Comparison of ENCODE assay signal across 9 mouse cellular contexts in the genomic region with DNA sequence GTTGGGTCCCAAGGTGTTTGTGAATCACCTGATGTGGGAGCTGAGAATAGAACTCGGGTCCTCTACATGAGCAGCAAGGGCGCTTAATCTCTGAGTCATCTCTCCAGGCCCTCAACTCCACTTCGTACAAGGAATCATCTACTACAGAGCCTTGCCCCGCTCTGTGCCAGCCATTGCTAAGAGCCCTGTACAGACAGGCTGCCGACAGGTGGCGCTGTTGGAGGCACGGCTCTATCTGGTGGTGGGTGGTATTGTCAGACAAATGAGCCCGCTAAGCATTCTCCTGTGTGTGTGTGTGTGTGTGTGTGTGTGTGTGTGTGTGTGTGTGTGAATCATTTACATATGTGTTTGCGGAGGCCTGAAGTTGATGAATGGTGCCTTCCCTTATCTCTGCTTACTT. TPM values are rescaled to one million over a fixed set of nuclear protein-coding genes. Genes with fewer than 3 reads are reported as not detected.
DNase-seq lines count a peak whose midpoint lies in the region; ATAC-seq and TF ChIP-seq lines count a peak whose summit lies in the region.
"Had no signal": no experiment of that assay in that cellular context is flagged by ENCODE, and none has a peak within 500 bp of the region (broad histone marks: within the 10 kb centered on the region; RNA-seq: fewer than 3 reads in every experiment).

No protein-coding gene starts in this region.

- TF ChIP-seq EP300 in heart, postnatal 0 days (IDR thresholded peaks at IDR 0.05; ENCODE audit: low read depth) = no peak

- no peak overlapping the region for H3K4me3 ChIP-seq in heart, postnatal 0 days (ENCODE audit: low read depth, low read length)
- H3K4me3 ChIP-seq in thymus, adult 2 months (ENCODE audit: control insufficient read depth, insufficient read depth, low read length) = no peak overlapping the region
- H3K4me3 ChIP-seq: heart, embryonic 12.5 days had no signal

- no peaks in the 10 kb centered on the region for H3K27me3 ChIP-seq in heart, postnatal 0 days (ENCODE audit: control insufficient read depth, insufficient read depth, low read length)
- no peaks in the 10 kb centered on the region for H3K27me3 ChIP-seq in thymus, adult 2 months (ENCODE audit: control insufficient read depth, insufficient read depth, low read length)
- H3K27me3 ChIP-seq: heart, embryonic 12.5 days had no signal

- H3K4me1 ChIP-seq in heart, postnatal 0 days (ENCODE audit: control insufficient read depth, insufficient read depth) = 0 out of 2 replicates have a peak, but pooled peaks cover 2% of the 10 kb centered on the region
- peaks cover 20% of the 10 kb centered on the region for H3K4me1 ChIP-seq in thymus, adult 2 months (replicated peaks; ENCODE audit: control insufficient read depth, insufficient read depth, low read length)

- H3K9me3 ChIP-seq in heart, postnatal 0 days (replicated peaks; ENCODE audit: control insufficient read depth, low read length) = no peaks in the 10 kb centered on the region
- H3K9me3 ChIP-seq: heart, embryonic 12.5 days had no signal

- WGBS in heart, postnatal 0 days = 76% methylated on average over 9 of the region's 9 CpGs
- WGBS in thymus, adult 2 months = 83% methylated on average over 9 of the region's 9 CpGs

- TF ChIP-seq POLR2A in thymus, adult 2 months (IDR thresholded peaks at IDR 0.05; ENCODE audit: control insufficient read depth, extremely low read depth, insufficient read depth, low read length, poor library complexity) = no peak

- DNase-seq in heart, postnatal 0 days (ENCODE audit: low spot score) = no peak
- DNase-seq in heart, adult 11 months = no peak
- DNase-seq in thymus, adult 2 months = peak; percentile 30
- DNase-seq in thymus, postnatal 25 days = no peak
- peak; percentile 60 for DNase-seq in testis, postnatal 10 days (ENCODE audit: low spot score)
- no peak for DNase-seq in gastrocnemius, postnatal 25 days
- no peak for DNase-seq in left cerebral cortex, adult 8-10 months (ENCODE audit: low spot score in 2 of 2)

- no peak overlapping the region for H3K9ac ChIP-seq in heart, postnatal 0 days (replicated peaks; ENCODE audit: low read depth, low read length)
- H3K9ac ChIP-seq: heart, embryonic 12.5 days had no signal

- ATAC-seq in heart, postnatal 0 days (ENCODE audit: insufficient read depth, low read depth) = no peak
- 0 out of 2 replicates have a peak, but pooled peaks have one; percentile 49 for ATAC-seq in erythroblast, adult 5-6 weeks (replicated peaks; ENCODE audit: low FRiP score, poor library complexity, severe bottlenecking)

- H3K4me2 ChIP-seq in heart, postnatal 0 days (ENCODE audit: low read depth, low read length) = no peak overlapping the region
- H3K4me2 ChIP-seq: heart, embryonic 12.5 days had no signal

- peak; percentile 40 for TF ChIP-seq CTCF in heart, postnatal 0 days (IDR thresholded peaks at IDR 0.05; ENCODE audit: low read depth)
- TF ChIP-seq CTCF in thymus, adult 2 months (IDR thresholded peaks at IDR 0.05; ENCODE audit: borderline replicate concordance, control insufficient read depth, extremely low read depth, insufficient read depth, low read length, poor library complexity) = 0 out of 2 replicates have a peak, but pooled peaks have one; percentile 43

- no peak overlapping the region for H3K27ac ChIP-seq in heart, postnatal 0 days (ENCODE audit: low read depth)
- no peak overlapping the region for H3K27ac ChIP-seq in thymus, adult 2 months (ENCODE audit: control insufficient read depth, insufficient read depth, low read length)

- no peaks in the 10 kb centered on the region for H3K36me3 ChIP-seq in heart, postnatal 0 days (replicated peaks; ENCODE audit: control insufficient read depth, insufficient read depth, low read length)
- H3K36me3 ChIP-seq in thymus, adult 2 months (ENCODE audit: control insufficient read depth, insufficient read depth, low read length) = no peaks in the 10 kb centered on the region
- H3K36me3 ChIP-seq: heart, embryonic 12.5 days had no signal

RNA-seq across cellular contexts. Expression of a gene that starts 30.9 kb away (rescaled TPM):
- 84.8 and 97.1 TPM in 2 replicates for total RNA-seq in heart, postnatal 0 days (2014; rRNA removed; ENCODE audit: low replicate concordance)
- polyA plus RNA-seq in heart, postnatal 0 days (2015; fragmentation: Nextera tagmentation; extraction: Ambion mirVana) = 81.9 and 82.3 TPM in 2 replicates
- polyA plus RNA-seq in thymus, adult 2 months (2012; rRNA removed) = 131 and 136 TPM in 2 replicates
- 9.0 and 28.4 TPM in 2 replicates for total RNA-seq in erythroblast, adult 5-6 weeks (2015; ENCODE audit: low replicate concordance)
- 10.7 and 11.2 TPM in 2 replicates for total RNA-seq in erythroblast, adult 5-6 weeks (2017; ENCODE audit: low replicate concordance)
- 100 to 1,000 TPM; 102 to 106 TPM for total RNA-seq in gastrocnemius, postnatal 25 days (2021)
- 100 to 1,000 TPM; 193 to 217 (median 197) TPM for total RNA-seq in left cerebral cortex, adult 8-10 months (2022)

Comparison
In these comparisons a context has a peak if more than half of its experiments do, and no peak if none do; other contexts are left out.
1. DNase-seq: peak in thymus, adult 2 months (single experiment) and testis, postnatal 10 days (single experiment); none in heart, postnatal 0 days (single experiment), heart, adult 11 months (single experiment), thymus, postnatal 25 days (single experiment), gastrocnemius, postnatal 25 days (single experiment) and left cerebral cortex, adult 8-10 months (0 of 2).